Mouse (Mus musculus): ENCODE data around the gene Klk14. TPM values are rescaled to one million over a fixed set of nuclear protein-coding genes. Genes with fewer than 3 reads are reported as not detected.
"Not testable (repeated sequence)": the region's sequence is repeated elsewhere in the genome, so short reads cannot be mapped to it uniquely, and the experiment has no call there.

The Klk14 gene
- polyA plus RNA-seq, 1 experiment from 2014 or later = 0.32 TPM

DNA sequence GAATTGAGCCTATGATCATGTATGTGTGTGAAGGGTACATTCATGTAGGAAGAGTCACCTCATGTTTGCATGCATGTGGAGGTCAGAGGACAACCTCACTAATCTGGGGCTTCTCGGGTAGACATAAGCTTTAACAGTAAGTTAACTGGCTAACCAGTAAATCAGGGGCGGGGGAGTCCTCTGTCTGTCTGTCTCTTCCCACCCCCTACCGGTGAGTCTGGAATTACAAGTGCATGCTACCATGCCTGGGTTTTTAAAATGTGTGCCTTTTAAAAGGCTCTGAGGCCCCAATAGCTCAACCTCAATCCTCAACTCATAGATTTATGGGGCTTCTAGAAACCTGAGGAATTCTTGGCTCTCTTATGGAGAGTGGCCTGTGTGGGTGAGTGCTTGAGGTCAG is 21.6 kb upstream of the Klk14 start:
- Histone ChIP-seq H3K9ac (replicated peaks; ENCODE audit: low read depth, low read length) (no peak overlapping the region), H3K36me3 (ENCODE audit: control insufficient read depth, insufficient read depth, low read length) (no peaks in the 10 kb centered on the region), H3K9me3 (ENCODE audit: control insufficient read depth, low read depth, low read length) (no peaks in the 10 kb centered on the region), H3K4me1 (ENCODE audit: control insufficient read depth, insufficient read depth, low read length) (peaks cover 8% of the 10 kb centered on the region; the same call in 1 of the 2 replicates), H3K4me3 (ENCODE audit: low read depth, low read length) (no peak overlapping the region), H3K27me3 (ENCODE audit: control insufficient read depth, insufficient read depth, low read length) (no peaks in the 10 kb centered on the region), H3K27ac (ENCODE audit: low read length) (no peak overlapping the region), H3K4me2 (replicated peaks; ENCODE audit: low read depth, low read length) (no peak overlapping the region)
- no peak for ATAC-seq (ENCODE audit: insufficient number of reproducible peaks, insufficient read depth, low FRiP score, low read depth)
- 17% methylated on average over 3 of the region's 3 CpGs for WGBS

DNA sequence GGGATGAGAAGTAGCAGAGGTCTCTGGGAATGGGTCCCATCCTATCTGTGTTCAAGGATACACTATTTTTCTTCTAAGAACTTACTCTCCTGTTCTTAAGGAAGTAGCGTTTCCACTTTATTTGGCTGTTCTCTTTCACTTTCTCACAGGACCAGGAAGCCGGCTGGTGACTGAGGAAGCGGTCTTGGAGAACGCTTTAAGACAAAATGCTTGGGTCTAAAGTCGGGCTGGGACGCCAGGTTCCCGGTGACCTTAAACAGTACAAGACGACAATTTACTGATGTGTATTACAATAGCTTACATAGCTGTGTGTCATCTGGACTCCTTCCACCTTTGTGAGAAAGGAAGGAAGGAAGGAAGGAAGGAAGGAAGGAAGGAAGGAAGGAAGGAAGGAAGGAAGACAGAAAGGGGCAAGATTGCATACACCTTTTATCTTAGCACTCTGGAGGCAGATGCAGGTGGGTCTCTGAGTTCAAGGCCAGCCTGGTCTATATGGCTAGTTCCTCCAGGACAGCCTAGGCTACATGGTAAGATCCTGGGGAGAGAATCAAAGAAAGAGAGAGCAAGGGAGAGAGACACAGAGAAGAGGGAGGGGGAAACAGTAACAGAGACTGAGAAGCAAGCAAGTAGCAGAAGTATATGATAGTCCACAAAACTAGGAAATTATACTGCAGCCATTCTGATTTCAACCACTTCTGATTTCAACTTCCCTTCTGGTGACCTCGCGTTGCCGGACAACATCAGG is 19.0 kb upstream of the Klk14 start:
- Histone ChIP-seq H3K9me3 (ENCODE audit: control insufficient read depth, low read depth, low read length) (no peaks in the 10 kb centered on the region), H3K27me3 (ENCODE audit: control insufficient read depth, insufficient read depth, low read length) (no peaks in the 10 kb centered on the region), H3K9ac (replicated peaks; ENCODE audit: low read depth, low read length) (no peak overlapping the region), H3K27ac (ENCODE audit: low read length) (peak overlapping the region; percentile 27; the same call in 1 of the 2 replicates), H3K36me3 (ENCODE audit: control insufficient read depth, insufficient read depth, low read length) (peaks cover 14% of the 10 kb centered on the region), H3K4me3 (ENCODE audit: low read depth, low read length) (peak overlapping the region; percentile 80), H3K4me1 (ENCODE audit: control insufficient read depth, insufficient read depth, low read length) (peaks cover 8% of the 10 kb centered on the region; the same call in 1 of the 2 replicates), H3K4me2 (replicated peaks; ENCODE audit: low read depth, low read length) (peak overlapping the region; percentile 72)
- 65% methylated on average over 11 of the region's 11 CpGs for WGBS
- ATAC-seq (ENCODE audit: insufficient number of reproducible peaks, insufficient read depth, low FRiP score, low read depth) = no peak

DNA sequence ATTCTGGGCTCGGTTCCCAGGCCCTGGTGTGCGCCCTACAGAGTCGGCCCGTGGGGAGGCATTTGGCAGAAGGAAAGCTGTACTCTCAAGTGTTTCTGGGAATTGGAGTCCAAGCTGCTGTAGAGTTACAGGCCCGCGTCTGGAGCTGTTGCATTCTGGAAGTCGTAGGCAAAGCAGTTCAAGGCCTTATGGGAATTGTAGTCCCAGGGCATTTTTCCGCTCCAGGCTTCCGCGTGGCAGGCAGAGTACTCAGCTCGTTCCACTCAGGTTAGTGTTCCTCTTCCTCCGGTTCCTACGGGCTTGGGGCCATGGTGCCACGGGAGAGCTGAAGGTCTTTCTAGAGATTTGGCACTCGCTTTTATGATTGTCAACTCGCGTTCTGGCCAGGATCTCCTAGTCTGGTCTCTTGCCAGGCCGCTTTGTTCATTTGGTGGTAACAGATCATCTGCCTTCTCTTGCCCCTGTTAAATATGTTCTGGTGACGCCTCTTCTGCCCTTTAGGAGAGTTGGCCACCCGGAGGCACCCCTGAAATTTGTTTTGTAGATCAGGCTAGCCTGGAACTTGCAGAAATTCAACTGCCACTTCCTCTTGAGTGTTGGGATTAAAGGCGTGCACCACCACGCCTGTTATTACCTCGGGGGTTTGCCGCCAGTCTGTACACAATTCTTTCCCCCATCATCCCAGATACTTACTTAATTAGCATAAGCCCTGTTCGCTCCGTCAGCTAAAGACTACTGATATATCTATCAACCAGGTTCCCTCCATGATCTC is 18.2 kb upstream of the Klk14 start, which contains the start of gene Ctu1:
Gene Ctu1 (plus strand): TSS at position 208 of the 772 bp plus-strand sequence.
- no peaks in the 10 kb centered on the region for H3K27me3 ChIP-seq (ENCODE audit: control insufficient read depth, insufficient read depth, low read length)
- peak; percentile 95 for ATAC-seq (ENCODE audit: insufficient number of reproducible peaks, insufficient read depth, low FRiP score, low read depth)
- under 1% methylated on average over 26 of the region's 26 CpGs for WGBS
- peaks cover 21% of the 10 kb centered on the region for H3K36me3 ChIP-seq (ENCODE audit: control insufficient read depth, insufficient read depth, low read length)
- H3K4me2 ChIP-seq (replicated peaks; ENCODE audit: low read depth, low read length) = peak within 1 kb of the TSS; percentile 72
- peaks cover 8% of the 10 kb centered on the region; the same call in 1 of the 2 replicates for H3K4me1 ChIP-seq (ENCODE audit: control insufficient read depth, insufficient read depth, low read length)
- peak within 1 kb of the TSS; percentile 80 for H3K4me3 ChIP-seq (ENCODE audit: low read depth, low read length)
- H3K27ac ChIP-seq (ENCODE audit: low read length) = peak within 1 kb of the TSS; percentile 71; the same call in 1 of the 2 replicates
- no peaks in the 10 kb centered on the region for H3K9me3 ChIP-seq (ENCODE audit: control insufficient read depth, low read depth, low read length)
- H3K9ac ChIP-seq (replicated peaks; ENCODE audit: low read depth, low read length) = peak within 1 kb of the TSS; percentile 72

DNA sequence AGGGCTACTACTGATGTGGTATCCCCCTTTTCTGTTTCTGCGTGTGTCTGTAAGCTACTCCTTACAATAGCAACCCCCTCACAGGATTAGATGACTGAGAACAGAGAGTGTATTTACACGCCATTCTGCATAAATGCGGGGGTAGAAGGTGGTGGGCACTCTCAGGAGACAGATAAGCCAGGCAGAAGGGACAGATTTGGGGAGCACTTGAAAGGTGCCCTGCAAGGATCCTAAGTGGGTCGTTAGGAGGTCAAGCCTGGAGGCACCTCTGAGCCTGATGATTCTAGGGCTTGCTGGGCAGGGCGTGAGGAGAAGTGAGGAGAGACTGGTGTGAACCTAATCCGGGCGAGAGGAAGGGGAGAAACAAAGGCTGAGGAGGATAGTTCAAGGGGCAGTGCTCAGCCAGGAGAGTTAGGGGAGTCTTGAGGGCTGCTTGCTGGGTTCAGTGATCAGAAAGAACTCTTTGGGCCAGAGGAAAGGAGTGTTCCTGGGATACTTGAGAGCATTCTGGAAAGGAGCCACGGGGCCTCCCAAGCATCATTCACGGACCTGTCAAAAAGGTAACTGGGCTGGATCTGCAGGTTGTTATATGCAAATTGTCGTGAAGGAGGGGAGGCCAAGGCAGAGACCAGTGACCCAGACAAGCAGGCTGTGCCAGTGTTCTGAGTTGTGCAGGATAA is 17.5 kb upstream of the Klk14 start:
- no peaks in the 10 kb centered on the region for H3K27me3 ChIP-seq (ENCODE audit: control insufficient read depth, insufficient read depth, low read length)
- peak overlapping the region; percentile 72 for H3K9ac ChIP-seq (replicated peaks; ENCODE audit: low read depth, low read length)
- peak overlapping the region; percentile 72 for H3K4me2 ChIP-seq (replicated peaks; ENCODE audit: low read depth, low read length)
- H3K4me3 ChIP-seq (ENCODE audit: low read depth, low read length) = peak overlapping the region; percentile 80
- H3K4me1 ChIP-seq (ENCODE audit: control insufficient read depth, insufficient read depth, low read length) = peaks cover 8% of the 10 kb centered on the region; the same call in 1 of the 2 replicates
- H3K9me3 ChIP-seq (ENCODE audit: control insufficient read depth, low read depth, low read length) = no peaks in the 10 kb centered on the region
- no peak for ATAC-seq (ENCODE audit: insufficient number of reproducible peaks, insufficient read depth, low FRiP score, low read depth)
- peak overlapping the region; percentile 71; the same call in 1 of the 2 replicates for H3K27ac ChIP-seq (ENCODE audit: low read length)
- WGBS = 4% methylated on average over 10 of the region's 10 CpGs
- peaks cover 29% of the 10 kb centered on the region for H3K36me3 ChIP-seq (ENCODE audit: control insufficient read depth, insufficient read depth, low read length)

DNA sequence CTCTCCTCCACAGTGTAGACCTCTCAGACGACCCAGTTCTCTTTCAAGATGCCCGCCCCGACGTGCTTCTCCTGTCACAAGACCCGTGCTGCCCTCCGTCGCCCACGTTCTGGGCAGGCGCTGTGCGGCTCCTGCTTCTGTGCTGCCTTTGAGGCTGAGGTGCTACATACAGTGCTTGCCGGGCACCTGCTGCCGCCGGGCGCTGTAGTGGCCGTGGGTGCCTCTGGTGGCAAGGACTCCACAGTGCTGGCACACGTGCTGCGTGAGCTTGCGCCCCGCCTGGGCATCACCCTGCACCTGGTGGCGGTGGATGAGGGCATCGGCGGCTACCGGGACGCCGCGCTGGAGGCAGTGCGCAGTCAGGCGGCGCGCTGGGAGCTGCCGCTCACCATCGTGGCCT is 15.1 kb upstream of the Klk14 start:
- H3K9ac ChIP-seq (replicated peaks; ENCODE audit: low read depth, low read length) = no peak overlapping the region
- ATAC-seq (ENCODE audit: insufficient number of reproducible peaks, insufficient read depth, low FRiP score, low read depth) = no peak
- WGBS = 92% methylated on average over 32 of the region's 32 CpGs

DNA sequence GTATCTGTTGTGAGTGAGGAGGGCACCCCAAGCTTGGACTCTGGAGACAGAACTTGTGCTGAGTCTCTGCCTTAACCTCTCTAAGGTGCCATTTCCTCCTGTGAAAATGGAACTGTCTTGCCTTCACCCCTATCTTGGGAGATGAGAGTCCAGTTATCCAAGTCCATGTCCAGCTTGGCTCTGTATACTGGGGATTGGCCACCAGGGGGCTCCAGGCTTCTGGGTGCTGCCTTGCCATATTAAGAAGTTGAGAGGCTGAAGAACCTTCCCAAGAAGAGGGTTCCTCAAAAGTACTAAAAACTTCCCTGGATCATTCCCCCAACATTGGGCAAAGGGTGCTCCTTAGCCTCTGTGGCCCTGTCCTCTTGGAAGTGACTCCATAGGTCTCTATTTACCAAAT is 11.7 kb upstream of the Klk14 start:
- no peaks in the 10 kb centered on the region for H3K27me3 ChIP-seq (ENCODE audit: control insufficient read depth, insufficient read depth, low read length)
- H3K9ac ChIP-seq (replicated peaks; ENCODE audit: low read depth, low read length) = no peak overlapping the region
- no peaks in the 10 kb centered on the region for H3K9me3 ChIP-seq (ENCODE audit: control insufficient read depth, low read depth, low read length)
- no peaks in the 10 kb centered on the region for H3K4me1 ChIP-seq (ENCODE audit: control insufficient read depth, insufficient read depth, low read length)
- H3K36me3 ChIP-seq (ENCODE audit: control insufficient read depth, insufficient read depth, low read length) = peaks cover 32% of the 10 kb centered on the region
- H3K4me3 ChIP-seq (ENCODE audit: low read depth, low read length) = no peak overlapping the region
- no peak overlapping the region for H3K4me2 ChIP-seq (replicated peaks; ENCODE audit: low read depth, low read length)
- H3K27ac ChIP-seq (ENCODE audit: low read length) = no peak overlapping the region
- no peak for ATAC-seq (ENCODE audit: insufficient number of reproducible peaks, insufficient read depth, low FRiP score, low read depth)

More for the DNA sequence above, 15.1 kb upstream of the Klk14 start:
- H3K4me2 ChIP-seq (replicated peaks; ENCODE audit: low read depth, low read length) = no peak overlapping the region
- no peaks in the 10 kb centered on the region for H3K27me3 ChIP-seq (ENCODE audit: control insufficient read depth, insufficient read depth, low read length)
- no peaks in the 10 kb centered on the region for H3K9me3 ChIP-seq (ENCODE audit: control insufficient read depth, low read depth, low read length)
- H3K4me3 ChIP-seq (ENCODE audit: low read depth, low read length) = no peak overlapping the region
- H3K4me1 ChIP-seq (ENCODE audit: control insufficient read depth, insufficient read depth, low read length) = peaks cover 8% of the 10 kb centered on the region; the same call in 1 of the 2 replicates
- peaks cover 32% of the 10 kb centered on the region for H3K36me3 ChIP-seq (ENCODE audit: control insufficient read depth, insufficient read depth, low read length)
- no peak overlapping the region for H3K27ac ChIP-seq (ENCODE audit: low read length)

DNA sequence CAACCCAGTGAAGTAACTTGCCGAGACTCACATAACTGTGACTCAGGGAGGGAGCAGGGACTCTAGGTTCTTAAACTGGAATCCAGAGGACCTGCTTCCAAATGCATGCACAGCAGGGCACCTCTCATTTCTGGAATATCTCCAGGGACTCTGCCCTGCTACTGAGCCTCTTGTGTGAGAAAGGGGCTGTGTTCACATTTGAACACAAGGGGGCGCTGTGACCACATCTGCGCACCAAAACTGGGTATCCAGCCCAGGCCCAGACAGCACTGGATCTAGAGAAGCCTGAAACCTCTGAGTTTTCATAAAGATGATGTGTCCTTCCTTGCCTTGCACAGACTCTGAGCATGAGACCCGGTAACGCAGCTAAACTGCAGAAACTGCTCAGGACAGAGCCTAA is 9.3 kb upstream of the Klk14 start:
- Histone ChIP-seq H3K36me3 (ENCODE audit: control insufficient read depth, insufficient read depth, low read length) (peaks cover 21% of the 10 kb centered on the region), H3K9ac (replicated peaks; ENCODE audit: low read depth, low read length) (no peak overlapping the region), H3K4me2 (replicated peaks; ENCODE audit: low read depth, low read length) (no peak overlapping the region), H3K27me3 (ENCODE audit: control insufficient read depth, insufficient read depth, low read length) (no peaks in the 10 kb centered on the region), H3K4me1 (ENCODE audit: control insufficient read depth, insufficient read depth, low read length) (no peaks in the 10 kb centered on the region), H3K9me3 (ENCODE audit: control insufficient read depth, low read depth, low read length) (no peaks in the 10 kb centered on the region), H3K4me3 (ENCODE audit: low read depth, low read length) (no peak overlapping the region), H3K27ac (ENCODE audit: low read length) (no peak overlapping the region)
- no peak for ATAC-seq (ENCODE audit: insufficient number of reproducible peaks, insufficient read depth, low FRiP score, low read depth)
- WGBS = 28% methylated on average over 5 of the region's 5 CpGs

DNA sequence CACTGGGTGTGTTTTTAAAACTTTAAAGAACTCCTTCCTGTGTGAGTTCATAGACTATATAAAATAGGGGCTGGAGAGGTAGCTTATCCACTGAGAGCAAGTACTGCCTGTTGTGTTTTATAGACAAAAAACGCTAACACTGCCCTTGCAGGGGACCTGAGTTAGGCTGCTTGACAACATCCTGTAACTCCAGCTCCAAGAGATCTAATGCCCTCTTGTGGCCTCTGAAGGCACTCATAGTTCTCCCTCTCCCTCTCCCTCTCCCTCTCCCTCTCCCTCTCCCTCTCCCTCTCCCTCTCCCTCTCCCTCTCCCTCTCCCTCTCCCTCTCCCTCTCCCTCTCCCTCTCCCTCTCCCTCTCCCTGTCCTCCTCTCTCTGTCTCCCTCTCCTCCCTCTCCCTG is 7.7 kb upstream of the Klk14 start:
- not testable (repeated sequence) for H3K9me3 ChIP-seq (ENCODE audit: control insufficient read depth, low read depth, low read length); H3K4me1 ChIP-seq (ENCODE audit: control insufficient read depth, insufficient read depth, low read length); H3K27ac ChIP-seq (ENCODE audit: low read length); H3K9ac ChIP-seq (replicated peaks; ENCODE audit: low read depth, low read length); H3K4me3 ChIP-seq (ENCODE audit: low read depth, low read length); H3K4me2 ChIP-seq (replicated peaks; ENCODE audit: low read depth, low read length); ATAC-seq (ENCODE audit: insufficient number of reproducible peaks, insufficient read depth, low FRiP score, low read depth); H3K36me3 ChIP-seq (ENCODE audit: control insufficient read depth, insufficient read depth, low read length); H3K27me3 ChIP-seq (ENCODE audit: control insufficient read depth, insufficient read depth, low read length)
- 12% methylated on average over 1 of the region's 1 CpGs for WGBS
